Mouse (Mus musculus) forebrain, embryonic 16.5 days (tissue): ENCODE results near the gene Adh1. TPM values are rescaled to one million over a fixed set of nuclear protein-coding genes. Genes with fewer than 3 reads are reported as not detected.

Source experiments
- ATAC-seq: fragments of 200-750 bp; cut with Nextera tagmentation; 2 replicates; pipeline ENCODE4 v1.8.0; 2017; ENCODE audit warnings: mild to moderate bottlenecking, moderate library complexity
- H3K27ac ChIP-seq: fragments of 300-500 bp; sonication (generic); 2 replicates; pipeline ENCODE4 v1.5.1; 2014; ENCODE audit warnings: low read length, control low read depth
- H3K27me3 ChIP-seq: fragments of 300-500 bp; sonication (generic); replicated peaks from 2 replicates; pipeline ENCODE4 v1.6.1; 2014; ENCODE audit warnings: low read length; ENCODE audit not compliant: control insufficient read depth, insufficient read depth
- H3K36me3 ChIP-seq: fragments of 300-500 bp; sonication (generic); 2 replicates; pipeline ENCODE4 v1.6.1; 2014; ENCODE audit not compliant: control insufficient read depth, insufficient read depth
- H3K4me1 ChIP-seq: fragments of 300-500 bp; sonication (generic); replicated peaks from 2 replicates; pipeline ENCODE4 v1.6.1; 2014; ENCODE audit warnings: low read length; ENCODE audit not compliant: control insufficient read depth, insufficient read depth
- H3K4me2 ChIP-seq: fragments of 300-500 bp; sonication (generic); 2 replicates; pipeline ENCODE4 v1.6.1; 2014; ENCODE audit warnings: mild to moderate bottlenecking, low read length, control low read depth
- H3K4me3 ChIP-seq: fragments of 300-500 bp; sonication (generic); replicated peaks from 2 replicates; pipeline ENCODE4 v1.5.1; 2014; ENCODE audit warnings: mild to moderate bottlenecking, low read length, control low read depth
- H3K9ac ChIP-seq: fragments of 300-500 bp; sonication (generic); replicated peaks from 2 replicates; pipeline ENCODE4 v1.6.1; 2014; ENCODE audit warnings: low read depth, low read length, control low read depth
- H3K9me3 ChIP-seq: fragments of 300-500 bp; sonication (generic); 2 replicates; pipeline ENCODE4 v1.6.1; 2016; ENCODE audit warnings: low read length; ENCODE audit not compliant: control insufficient read depth
- WGBS: fragments of 180-500 bp; shearing (Covaris S2); extraction: QIAGEN DNeasy Blood & Tissue Kit; methylation state at CpG from one replicate; pipeline ENCODE4 v1.1.7; 2014; 5-methylcytosine and 5-hydroxymethylcytosine counted together
- polyA plus RNA-seq: library from polyadenylated mRNA; unstranded; fragments of >200 nt; fragmentation: Nextera tagmentation; extraction: Ambion mirVana; gene quantifications from 2 replicates; pipeline ENCODE4 v1.2.1, GENCODE M21; 2015

The Adh1 gene
- polyA plus RNA-seq, 1 experiment from 2014 or later: 0.28 TPM

- Histone ChIP-seq H3K9ac (no peak overlapping the region), H3K27ac (no peak overlapping the region), H3K36me3 (no peaks in the 10 kb centered on the region), H3K4me3 (no peak overlapping the region), H3K4me2 (no peak overlapping the region), H3K9me3 (no peaks in the 10 kb centered on the region), H3K27me3 (no peaks in the 10 kb centered on the region), H3K4me1 (no peaks in the 10 kb centered on the region)
- WGBS: 74% methylated on average over 6 of the region's 7 CpGs
- no peak for ATAC-seq
Observed at GRCm38 (mm10) chr3:138225331-138225730, 35.5 kb upstream of the Adh1 start.

GRCm38 (mm10) chr3:138225853-138226252 lies 34.9 kb upstream of the Adh1 start:
- no peak overlapping the region for H3K4me3 ChIP-seq
- no peaks in the 10 kb centered on the region for H3K4me1 ChIP-seq
- 47% methylated on average over 7 of the region's 7 CpGs for WGBS
- H3K9ac ChIP-seq: no peak overlapping the region
- no peaks in the 10 kb centered on the region for H3K27me3 ChIP-seq
- no peaks in the 10 kb centered on the region for H3K9me3 ChIP-seq
- H3K36me3 ChIP-seq: no peaks in the 10 kb centered on the region
- no peak overlapping the region for H3K27ac ChIP-seq
- ATAC-seq: no peak
- H3K4me2 ChIP-seq: no peak overlapping the region

GRCm38 (mm10) chr3:138226476-138226875 lies 34.3 kb upstream of the Adh1 start:
- no peaks in the 10 kb centered on the region for H3K4me1 ChIP-seq
- WGBS: 97% methylated on average over 6 of the region's 6 CpGs
- ATAC-seq: no peak
- H3K9ac ChIP-seq: no peak overlapping the region
- no peaks in the 10 kb centered on the region for H3K27me3 ChIP-seq
- H3K4me2 ChIP-seq: no peak overlapping the region
- no peaks in the 10 kb centered on the region for H3K36me3 ChIP-seq
- no peak overlapping the region for H3K4me3 ChIP-seq
- H3K27ac ChIP-seq: no peak overlapping the region
- H3K9me3 ChIP-seq: no peaks in the 10 kb centered on the region

GRCm38 (mm10) chr3:138227082-138227481 lies 33.7 kb upstream of the Adh1 start:
- no peaks in the 10 kb centered on the region for H3K27me3 ChIP-seq

GRCm38 (mm10) chr3:138227782-138228181 lies 33.0 kb upstream of the Adh1 start:
- H3K9ac ChIP-seq: no peak overlapping the region
- no peaks in the 10 kb centered on the region for H3K4me1 ChIP-seq
- ATAC-seq: no peak
- no peak overlapping the region for H3K27ac ChIP-seq
- no peaks in the 10 kb centered on the region for H3K27me3 ChIP-seq
- H3K4me2 ChIP-seq: no peak overlapping the region
- WGBS: 92% methylated on average over 8 of the region's 8 CpGs
- no peaks in the 10 kb centered on the region for H3K36me3 ChIP-seq
- no peaks in the 10 kb centered on the region for H3K9me3 ChIP-seq
- H3K4me3 ChIP-seq: no peak overlapping the region

More at GRCm38 (mm10) chr3:138227082-138227481, 33.7 kb upstream of the Adh1 start:
- H3K27ac ChIP-seq: no peak overlapping the region
- no peak overlapping the region for H3K9ac ChIP-seq
- ATAC-seq: no peak
- H3K4me1 ChIP-seq: no peaks in the 10 kb centered on the region
- H3K4me2 ChIP-seq: no peak overlapping the region
- no peaks in the 10 kb centered on the region for H3K9me3 ChIP-seq
- WGBS: 91% methylated on average over 2 of the region's 2 CpGs
- H3K4me3 ChIP-seq: no peak overlapping the region
- no peaks in the 10 kb centered on the region for H3K36me3 ChIP-seq

GRCm38 (mm10) chr3:138229448-138229847 lies 31.3 kb upstream of the Adh1 start:
- Histone ChIP-seq H3K9ac (no peak overlapping the region), H3K4me2 (no peak overlapping the region), H3K36me3 (no peaks in the 10 kb centered on the region), H3K4me3 (no peak overlapping the region), H3K27ac (no peak overlapping the region), H3K9me3 (no peaks in the 10 kb centered on the region), H3K4me1 (no peaks in the 10 kb centered on the region), H3K27me3 (no peaks in the 10 kb centered on the region)
- WGBS: 95% methylated on average over 1 of the region's 1 CpGs
- no peak for ATAC-seq

- Histone ChIP-seq H3K9ac (no peak overlapping the region), H3K9me3 (peaks cover 2% of the 10 kb centered on the region; the same call in 1 of the 2 replicates), H3K4me3 (no peak overlapping the region), H3K27me3 (no peaks in the 10 kb centered on the region), H3K4me1 (no peaks in the 10 kb centered on the region), H3K4me2 (no peak overlapping the region), H3K27ac (no peak overlapping the region), H3K36me3 (no peaks in the 10 kb centered on the region)
- 87% methylated on average over 3 of the region's 3 CpGs for WGBS
- no peak for ATAC-seq
Observed at GRCm38 (mm10) chr3:138230266-138230665, 30.5 kb upstream of the Adh1 start.

- Histone ChIP-seq H3K27me3 (no peaks in the 10 kb centered on the region), H3K4me1 (no peaks in the 10 kb centered on the region), H3K4me3 (no peak overlapping the region), H3K9me3 (peaks cover 2% of the 10 kb centered on the region; the same call in 1 of the 2 replicates), H3K27ac (no peak overlapping the region), H3K4me2 (no peak overlapping the region), H3K36me3 (no peaks in the 10 kb centered on the region), H3K9ac (no peak overlapping the region)
- no peak for ATAC-seq
- 84% methylated on average over 2 of the region's 2 CpGs for WGBS
Observed at GRCm38 (mm10) chr3:138231531-138231930, 29.3 kb upstream of the Adh1 start.

GRCm38 (mm10) chr3:138236546-138237163 lies 24.1 kb upstream of the Adh1 start:
- Histone ChIP-seq H3K4me1 (no peaks in the 10 kb centered on the region), H3K4me2 (no peak overlapping the region), H3K27ac (no peak overlapping the region), H3K27me3 (no peaks in the 10 kb centered on the region), H3K9me3 (peaks cover 2% of the 10 kb centered on the region; the same call in 1 of the 2 replicates), H3K4me3 (no peak overlapping the region), H3K9ac (no peak overlapping the region), H3K36me3 (no peaks in the 10 kb centered on the region)
- 71% methylated on average over 11 of the region's 11 CpGs for WGBS
- ATAC-seq: no peak

- no peak overlapping the region for H3K27ac ChIP-seq
- H3K4me2 ChIP-seq: no peak overlapping the region
- 84% methylated on average over 10 of the region's 10 CpGs for WGBS
- no peaks in the 10 kb centered on the region for H3K27me3 ChIP-seq
- peaks cover 2% of the 10 kb centered on the region; the same call in 1 of the 2 replicates for H3K9me3 ChIP-seq
- H3K4me1 ChIP-seq: peaks cover 6% of the 10 kb centered on the region
- H3K9ac ChIP-seq: no peak overlapping the region
- ATAC-seq: no peak
- no peak overlapping the region for H3K4me3 ChIP-seq
- no peaks in the 10 kb centered on the region for H3K36me3 ChIP-seq
Observed at GRCm38 (mm10) chr3:138238046-138238445, 22.7 kb upstream of the Adh1 start.
